Mouse (Mus musculus) brain, embryonic 14.5 days (tissue): ENCODE data around the gene Nrxn1.

Source experiments
- CTCF ChIP-seq: fragments of 200-500 bp; IDR thresholded peaks from 2 replicates; pipeline ENCODE4 v1.5.1; 2012; ENCODE audit warnings: inconsistent platforms, mild to moderate bottlenecking, moderate library complexity, borderline replicate concordance; ENCODE audit not compliant: insufficient read depth, insufficient read length; ENCODE audit errors: extremely low read depth
- POLR2A ChIP-seq: fragments of 200-500 bp; IDR thresholded peaks from 2 replicates; pipeline ENCODE4 v1.6.1; 2012; ENCODE audit warnings: mild to moderate bottlenecking, inconsistent platforms, borderline replicate concordance; ENCODE audit not compliant: poor library complexity, insufficient read depth, insufficient read length, severe bottlenecking; ENCODE audit errors: extremely low read depth

DNA sequence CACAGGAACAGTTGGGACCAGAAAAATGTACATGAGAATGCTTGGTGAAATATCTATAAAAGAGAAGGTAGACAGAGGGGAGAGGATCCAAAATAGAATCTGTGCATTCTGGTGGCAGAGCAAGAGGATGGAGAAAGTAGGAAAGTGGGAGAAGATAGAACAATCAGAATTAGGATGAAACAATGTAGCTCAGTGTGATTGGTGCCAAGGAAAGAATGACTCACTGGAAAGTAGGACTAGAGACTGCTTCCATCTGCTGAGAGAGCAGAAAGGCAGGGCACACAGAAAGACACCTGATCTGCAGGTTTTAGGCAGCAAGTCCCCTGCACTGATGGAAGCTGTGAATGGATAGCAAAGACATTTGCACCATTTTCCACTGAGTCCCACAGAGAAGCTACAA is 657.0 kb downstream of the Nrxn1 start:
- TF ChIP-seq POLR2A (no peak), CTCF (no peak)
